Mouse (Mus musculus): ENCODE measurements around the gene Il12rb2. TPM values are rescaled to one million over a fixed set of nuclear protein-coding genes. Genes with fewer than 3 reads are reported as not detected.

Gene Il12rb2
- total RNA-seq, 2 experiments from 2014 or later = 0.33 to 3.3 TPM

Other genes starting within 250 kb of the Il12rb2 start
- 952 and 1,071 TPM in 2 replicates for gene Serbp1, start 138.0 kb downstream of the Il12rb2 start, total RNA-seq (2014; fragmentation: Nextera tagmentation)
- 3,362 and 3,603 TPM in 2 replicates for gene Serbp1, start 138.0 kb downstream of the Il12rb2 start, total RNA-seq (2017)
- gene Il23r, start 115.7 kb upstream of the Il12rb2 start, total RNA-seq (2014; fragmentation: Nextera tagmentation) = not detected in 2 replicates
- not detected in 2 replicates for gene Il23r, start 115.7 kb upstream of the Il12rb2 start, total RNA-seq (2017)
- gene Tacstd2, start 159.6 kb upstream of the Il12rb2 start, total RNA-seq (2014; fragmentation: Nextera tagmentation) = 7.3 and 8.7 TPM in 2 replicates
- 6.5 and 15.5 TPM in 2 replicates for gene Tacstd2, start 159.6 kb upstream of the Il12rb2 start, total RNA-seq (2017)